Mouse (Mus musculus): Measurements from ENCODE around the gene Lrrc4.

Lrrc4 gene

GRCm38 (mm10) chr6:28762132-28762775 is 69.3 kb downstream of the Lrrc4 start:
- DNase-seq: no peak

DNA sequence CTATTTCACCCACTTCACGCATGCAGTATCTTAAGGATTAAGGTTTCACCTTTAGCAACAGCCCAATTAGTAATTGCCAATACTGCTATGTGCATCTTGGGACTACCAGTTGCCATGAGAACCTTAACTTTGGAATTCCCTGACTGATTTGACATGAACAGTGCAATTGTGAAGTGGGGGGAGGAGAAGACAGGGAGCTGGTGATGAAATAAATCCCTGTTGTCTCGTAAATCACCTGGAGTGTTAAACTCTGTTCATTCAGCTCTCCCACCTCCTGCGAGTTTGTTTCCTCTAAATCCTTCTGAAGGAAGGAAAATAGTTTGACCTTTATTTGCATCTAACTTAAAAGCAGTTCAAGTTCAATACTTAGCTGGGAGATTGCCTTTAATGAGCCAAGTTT is 69.8 kb downstream of the Lrrc4 start:
- DNase-seq: no peak

- no peak for DNase-seq
These were observed 73.3 kb downstream of the Lrrc4 start for GRCm38 (mm10) chr6:28758293-28758692.

DNA sequence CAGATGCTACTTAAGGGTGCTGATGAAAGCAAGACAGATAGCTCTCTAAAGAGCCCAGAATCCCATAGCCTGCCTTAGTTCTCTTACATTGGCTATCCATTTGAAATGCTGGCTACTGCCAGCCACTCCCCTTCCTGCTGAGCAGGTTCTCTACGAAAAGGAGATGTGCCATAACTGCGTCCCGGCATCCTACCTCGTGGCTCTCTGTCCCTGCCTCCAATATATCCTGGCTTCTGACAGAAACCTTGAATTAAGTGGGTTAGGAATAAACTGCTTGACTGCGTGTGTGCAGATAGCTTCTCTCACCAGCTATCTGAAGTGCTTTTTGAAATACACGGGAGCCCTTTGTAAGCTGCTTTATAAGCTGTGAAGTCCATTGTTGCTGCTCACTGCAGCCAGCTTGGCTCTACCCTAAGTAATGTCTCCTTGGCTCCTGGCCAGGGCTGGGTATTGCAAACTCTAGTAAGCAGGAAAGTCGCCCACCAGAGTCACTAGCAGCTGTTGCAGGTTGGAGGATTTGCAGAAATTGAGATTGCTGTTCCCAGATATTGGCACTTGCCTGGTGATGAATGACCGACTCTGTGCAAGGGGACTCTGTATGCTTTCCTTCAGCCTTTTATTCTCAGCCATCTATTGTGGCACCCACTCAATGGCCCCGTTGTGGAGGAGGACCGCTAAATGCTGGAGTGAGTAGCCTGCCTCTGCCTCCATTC is 75.1 kb downstream of the Lrrc4 start:
- DNase-seq: peak; percentile 46 to 66

DNA sequence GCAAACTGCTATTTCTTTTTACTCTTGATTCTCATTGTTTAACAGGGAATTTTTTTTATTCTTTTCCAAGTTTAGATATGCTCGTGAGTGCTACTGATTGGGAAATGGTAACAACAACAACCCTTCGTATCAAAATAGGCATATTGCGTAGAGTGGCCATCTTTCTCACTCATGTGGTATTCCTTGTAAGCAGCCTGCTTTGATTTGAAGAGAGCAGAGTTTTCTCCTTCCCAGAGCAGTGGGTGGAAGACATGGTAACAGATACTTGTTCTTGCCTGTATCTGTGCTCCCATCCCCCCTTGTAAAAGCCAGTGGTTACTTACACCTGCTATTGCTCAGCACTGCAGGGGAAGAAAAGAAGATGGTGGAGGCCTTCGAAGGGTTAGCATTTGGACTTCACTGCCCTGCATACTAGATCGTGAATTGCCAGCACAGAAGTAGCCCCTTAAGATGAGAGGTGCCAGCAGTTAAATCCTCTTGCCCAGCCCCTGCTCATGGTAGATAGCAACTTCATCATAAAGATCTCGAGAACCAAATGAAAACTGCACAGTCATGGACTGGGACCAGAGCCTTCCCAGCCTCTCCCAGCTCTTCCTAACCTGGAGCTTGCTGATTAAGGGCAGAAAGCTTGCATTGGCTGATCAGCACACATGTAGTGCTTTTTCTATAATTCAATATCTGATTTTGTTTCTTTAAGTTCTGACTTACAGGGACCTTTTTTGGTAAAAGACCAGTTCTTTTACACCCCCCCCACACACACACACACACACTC is 77.2 kb downstream of the Lrrc4 start:
- no peak for DNase-seq

DNA sequence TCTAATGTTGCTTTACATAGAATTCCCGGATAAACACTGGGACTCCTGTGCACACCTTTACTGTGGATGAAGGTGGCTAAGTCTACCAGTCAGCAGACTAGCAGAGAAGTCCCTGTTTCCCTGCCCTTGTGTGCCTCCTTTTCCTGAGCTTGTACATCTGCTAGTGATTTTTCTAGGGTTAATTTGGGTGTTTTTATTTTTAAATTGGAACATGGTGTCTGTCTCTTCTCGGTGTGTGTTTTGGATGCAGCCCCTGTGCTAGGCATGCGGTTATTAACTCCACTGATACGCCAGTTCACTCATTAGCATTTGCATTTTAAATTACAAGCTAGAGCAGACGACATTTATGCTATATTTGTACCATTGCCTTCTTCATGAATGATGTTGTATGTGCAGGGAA is 77.9 kb downstream of the Lrrc4 start:
- no peak for DNase-seq

DNA sequence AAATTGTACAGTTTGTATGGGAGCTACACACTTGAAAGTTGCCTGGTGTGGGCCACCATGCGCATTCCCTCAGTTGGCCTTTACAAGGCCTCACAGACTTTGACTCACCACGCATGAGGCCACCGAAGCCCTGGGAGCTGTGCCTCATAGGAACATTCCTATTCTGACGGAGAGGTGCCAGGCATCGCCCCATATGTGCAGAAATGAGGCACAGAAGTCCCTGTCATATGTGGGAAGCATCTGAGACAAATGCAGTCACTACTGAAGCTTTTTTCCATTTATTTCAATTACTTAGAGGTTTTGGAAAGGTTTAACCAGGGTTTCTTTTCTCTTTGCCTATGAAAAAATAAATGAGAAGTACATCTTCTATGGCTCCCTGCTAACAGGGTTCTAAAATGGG is 78.3 kb downstream of the Lrrc4 start:
- DNase-seq: no peak

DNA sequence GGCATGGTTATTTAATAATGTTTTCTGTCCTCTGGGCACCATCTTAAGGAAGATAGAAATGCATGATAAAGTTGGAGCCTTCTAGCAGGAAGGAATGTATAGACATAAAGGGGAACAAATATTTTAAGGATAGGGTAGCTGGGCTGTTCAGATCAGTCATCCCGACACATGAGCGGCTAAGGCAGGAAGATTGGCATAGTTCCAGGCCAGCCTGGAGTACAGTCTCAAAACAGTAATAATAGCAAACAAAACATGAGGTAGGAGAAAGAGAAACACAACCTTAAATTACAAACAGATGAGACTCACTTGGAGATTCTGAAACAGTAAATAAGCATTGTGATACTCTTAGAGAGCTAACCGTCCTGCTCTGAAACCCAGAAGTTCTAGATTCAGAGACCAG is 80.4 kb downstream of the Lrrc4 start:
- peak in 1 of 2 experiments; percentile 41 for DNase-seq

DNA sequence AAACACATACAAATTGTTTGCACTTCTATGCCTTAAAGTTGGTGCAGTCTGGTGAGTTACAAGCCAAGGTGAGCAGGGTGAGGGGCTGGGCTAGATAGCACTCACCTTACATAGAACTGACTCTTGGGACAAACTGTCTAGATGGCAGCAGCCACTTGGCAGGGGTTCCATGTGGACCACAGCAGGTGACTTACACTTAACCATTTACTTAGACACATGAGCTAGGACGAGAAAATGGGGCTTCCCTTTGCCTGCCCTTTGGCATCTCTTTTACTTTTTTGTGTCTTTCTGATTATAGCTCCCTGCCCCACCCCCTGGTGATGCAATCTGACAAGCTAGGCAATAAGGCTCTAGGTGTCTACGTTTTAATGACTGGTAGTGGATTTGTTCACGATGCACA is 82.3 kb downstream of the Lrrc4 start:
- peak in 1 of 2 experiments; percentile 47 for DNase-seq

GRCm38 (mm10) chr6:28747931-28748670 is 83.4 kb downstream of the Lrrc4 start:
- DNase-seq: peak; percentile 86 to 89

- no peak for DNase-seq
These were observed 84.5 kb downstream of the Lrrc4 start for GRCm38 (mm10) chr6:28747025-28747424.

- DNase-seq: no peak
These were observed 85.7 kb downstream of the Lrrc4 start for GRCm38 (mm10) chr6:28745864-28746263.

GRCm38 (mm10) chr6:28743586-28743985 is 88.0 kb downstream of the Lrrc4 start:
- no peak for DNase-seq

DNA sequence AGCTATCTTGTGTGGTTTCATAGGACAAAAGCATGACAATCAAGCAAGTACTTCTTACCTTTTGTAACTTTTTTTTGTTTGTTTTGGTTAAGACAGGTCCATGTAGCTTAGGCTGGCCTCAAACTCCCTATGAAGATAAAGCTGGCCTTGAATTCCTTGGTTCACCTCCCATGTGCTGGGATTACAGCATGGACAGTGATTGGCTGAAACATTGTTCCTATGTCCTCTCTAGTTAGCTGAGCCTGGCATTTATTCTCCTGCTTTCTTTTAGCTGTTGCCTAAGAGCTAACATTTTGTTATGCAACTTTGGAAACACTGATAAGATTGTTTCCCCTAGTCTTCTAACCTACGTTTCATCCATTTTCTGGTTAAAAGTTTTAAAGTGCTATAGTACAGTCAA is 93.9 kb downstream of the Lrrc4 start:
- no peak for DNase-seq

GRCm38 (mm10) chr6:28736665-28737064 is 94.9 kb downstream of the Lrrc4 start:
- no peak for DNase-seq

GRCm38 (mm10) chr6:28735116-28735515 is 96.4 kb downstream of the Lrrc4 start:
- DNase-seq: no peak

DNA sequence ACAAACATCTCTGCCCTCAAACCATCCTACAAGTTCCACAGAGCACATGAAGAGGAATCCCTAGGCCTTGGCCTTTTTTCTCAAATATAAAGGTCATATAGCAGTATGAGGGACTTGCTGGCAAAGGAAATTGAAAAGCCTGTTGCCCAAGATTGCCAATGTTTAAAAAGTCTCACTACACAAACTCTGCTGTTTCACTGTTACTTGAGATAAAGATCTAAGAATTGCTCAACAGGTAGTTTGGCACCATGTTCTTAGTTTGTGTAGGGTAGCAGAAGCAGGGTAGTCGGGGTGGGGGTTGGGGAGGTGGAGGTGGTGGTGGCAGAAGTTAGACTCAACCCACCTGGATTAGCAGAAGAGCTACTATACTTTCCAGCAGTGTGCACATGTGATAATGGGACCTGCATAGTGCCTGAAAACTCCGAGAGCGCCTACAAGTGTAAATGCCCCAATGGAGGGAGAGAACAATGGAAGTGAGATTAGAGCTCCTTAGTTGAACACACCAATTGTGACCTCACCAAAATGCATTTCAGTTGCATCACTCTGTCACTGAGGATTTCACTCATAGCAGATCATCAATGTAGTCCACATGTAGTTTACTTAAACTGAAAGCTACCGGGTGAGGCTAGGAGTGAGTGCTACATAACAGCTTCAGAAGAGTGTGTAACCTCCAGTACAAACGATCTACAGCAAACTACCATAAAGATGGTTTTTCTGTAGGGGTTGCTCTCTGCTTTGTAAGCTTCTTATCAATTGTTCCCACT is 97.5 kb downstream of the Lrrc4 start:
- DNase-seq: no peak

- DNase-seq: no peak
These were observed 100.3 kb downstream of the Lrrc4 start for GRCm38 (mm10) chr6:28731246-28731645.

- DNase-seq: no peak
These were observed 101.9 kb downstream of the Lrrc4 start for GRCm38 (mm10) chr6:28729649-28730048.

DNA sequence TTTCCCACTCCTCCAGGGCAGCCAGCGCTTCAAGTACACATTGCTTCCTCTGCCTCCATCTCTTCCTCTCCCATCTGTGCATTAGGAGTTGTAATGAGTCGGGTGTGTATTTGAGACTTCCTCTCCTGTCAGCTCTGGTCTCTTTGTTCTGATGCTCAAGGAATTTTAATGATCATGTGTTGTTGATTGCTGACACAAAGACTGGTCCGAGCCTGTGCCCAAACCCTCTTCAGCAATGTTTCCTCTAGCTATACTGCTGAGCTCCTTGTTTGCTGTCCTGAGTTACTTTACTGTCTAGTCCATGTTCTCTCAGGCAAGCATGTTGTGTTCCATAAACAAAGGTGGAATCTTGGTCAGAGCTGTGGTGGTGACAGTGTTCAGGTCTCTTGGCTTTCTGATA is 102.3 kb downstream of the Lrrc4 start:
- DNase-seq: no peak

- DNase-seq: no peak
These were observed 106.8 kb downstream of the Lrrc4 start for GRCm38 (mm10) chr6:28724776-28725175.

DNA sequence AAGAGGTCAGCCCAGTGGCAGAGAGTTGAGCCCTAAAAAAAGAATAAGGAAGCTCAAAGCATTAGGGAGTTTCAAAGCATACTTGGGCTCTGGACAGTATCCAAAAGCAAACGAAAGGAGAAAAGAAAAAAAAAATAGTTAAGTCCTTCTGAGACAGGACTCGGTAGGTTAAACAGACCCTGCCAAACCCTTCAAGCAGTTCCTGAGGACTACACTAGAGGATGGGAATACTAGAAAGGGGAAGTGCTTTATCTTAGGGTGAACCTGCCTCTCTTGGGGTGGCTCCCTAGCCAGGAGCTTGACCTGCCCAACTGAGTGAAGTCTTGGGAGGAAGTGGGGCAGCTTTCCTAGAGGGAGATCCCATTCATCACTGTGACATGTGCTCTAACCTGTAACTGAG is 108.5 kb downstream of the Lrrc4 start:
- DNase-seq: no peak

Measured in cerebellum, postnatal 25 days (tissue).